Mouse (Mus musculus) ES-Bruce4 (cell line): Measurements from ENCODE around the gene Gja4.

Experiments used
- CTCF ChIP-seq: IDR thresholded peaks from one replicate; pipeline ENCODE4 v1.8.1; 2011; ENCODE audit warnings: low read depth, low read length
- EP300 ChIP-seq: IDR thresholded peaks from 2 replicates; pipeline ENCODE4 v1.6.1; 2011; ENCODE audit warnings: low read depth, low read length; ENCODE audit not compliant: insufficient read depth

DNA sequence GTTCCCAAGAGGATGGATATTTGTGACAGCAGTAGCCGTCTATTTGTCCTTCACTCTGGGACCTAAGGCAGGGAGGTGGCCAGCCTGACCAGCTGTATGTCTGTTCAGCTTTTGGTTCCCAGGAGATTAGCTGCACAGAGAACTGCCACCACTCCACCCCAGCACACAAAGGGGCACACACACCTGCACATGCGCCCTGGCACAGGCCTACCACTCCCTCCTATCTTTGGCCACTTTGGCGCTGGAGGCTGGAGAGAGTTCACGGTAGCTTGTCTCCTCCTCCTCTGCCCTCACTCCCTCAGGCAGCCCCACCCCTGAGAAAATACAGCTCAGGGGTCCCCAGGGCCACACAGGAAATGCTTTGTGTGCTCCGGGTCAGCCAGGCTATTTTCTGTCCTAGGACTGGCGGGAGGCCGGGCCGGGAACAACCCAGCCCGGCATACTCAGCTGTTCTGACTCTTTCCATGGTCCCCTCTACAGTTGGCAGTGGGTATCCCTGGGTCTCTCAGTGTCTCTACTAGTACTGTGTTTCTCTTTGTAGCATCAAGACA lies 35.3 kb downstream of the Gja4 start:
- no peak for TF ChIP-seq EP300
- TF ChIP-seq CTCF = no peak
